Mouse (Mus musculus): Measurements from ENCODE around the gene Minos1. TPM values are rescaled to one million over a fixed set of nuclear protein-coding genes. Genes with fewer than 3 reads are reported as not detected.

Minos1 gene
- polyA plus RNA-seq, 1 experiment from 2014 or later, result 415 TPM

DNA sequence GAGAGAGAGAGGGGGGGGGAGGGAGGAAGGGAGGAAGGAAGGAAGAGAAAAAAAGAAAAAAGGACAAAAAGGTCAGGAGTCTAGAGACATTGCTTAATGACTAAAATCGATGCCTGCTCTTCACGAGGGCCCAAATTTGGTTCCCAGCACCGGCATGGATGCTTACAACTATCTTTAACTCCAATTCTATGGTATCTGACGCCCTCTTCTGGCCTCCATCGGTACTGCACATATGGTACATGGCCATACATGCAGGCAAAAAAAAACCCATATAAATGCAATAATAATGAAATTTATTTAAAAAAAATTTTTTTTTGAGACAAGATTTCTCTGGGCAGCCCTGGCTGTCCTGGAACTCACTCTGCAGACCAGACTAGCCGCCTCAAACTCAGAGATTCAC, 20.5 kb upstream of the Minos1 start:
- ATAC-seq (ENCODE audit: low read depth), result no peak
- Histone ChIP-seq H3K27me3 (ENCODE audit: control insufficient read depth, insufficient read depth, low read length) (no peaks in the 10 kb centered on the region), H3K36me3 (ENCODE audit: control insufficient read depth, insufficient read depth, low read length) (no peaks in the 10 kb centered on the region), H3K4me1 (ENCODE audit: control insufficient read depth, insufficient read depth, low read length) (no peaks in the 10 kb centered on the region), H3K9me3 (ENCODE audit: control insufficient read depth, low read length) (peaks cover 2% of the 10 kb centered on the region; the same call in 1 of the 2 replicates), H3K4me3 (ENCODE audit: low read depth, low read length) (no peak overlapping the region), H3K4me2 (ENCODE audit: low read depth, low read length) (no peak overlapping the region), H3K27ac (ENCODE audit: low read depth, low read length) (no peak overlapping the region), H3K9ac (replicated peaks; ENCODE audit: low read depth, low read length) (no peak overlapping the region)
- 64% methylated on average over 6 of the region's 6 CpGs for WGBS

DNA sequence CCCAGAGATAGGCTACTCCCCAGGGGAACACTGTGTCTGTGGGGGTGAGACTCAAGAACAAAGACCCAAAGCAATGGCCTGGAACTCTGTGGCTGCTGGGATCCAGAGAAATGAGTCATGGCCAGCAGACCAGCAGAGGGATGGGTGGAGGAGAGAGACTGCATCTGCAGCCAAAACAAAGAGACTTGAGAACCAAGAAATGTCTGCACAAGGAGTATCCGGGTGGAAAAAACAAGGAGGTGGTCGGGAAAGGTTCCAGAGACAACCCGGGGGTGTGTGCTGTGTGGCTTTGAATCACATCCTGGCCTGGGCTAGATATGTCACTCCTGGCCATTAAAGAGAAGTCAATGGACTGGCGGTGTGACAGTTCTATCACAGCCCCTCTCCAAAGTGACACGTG, 15.8 kb upstream of the Minos1 start:
- no peaks in the 10 kb centered on the region for H3K27me3 ChIP-seq (ENCODE audit: control insufficient read depth, insufficient read depth, low read length)
- H3K4me3 ChIP-seq (ENCODE audit: low read depth, low read length), result no peak overlapping the region
- H3K4me1 ChIP-seq (ENCODE audit: control insufficient read depth, insufficient read depth, low read length), result no peaks in the 10 kb centered on the region
- no peaks in the 10 kb centered on the region for H3K36me3 ChIP-seq (ENCODE audit: control insufficient read depth, insufficient read depth, low read length)
- ATAC-seq (ENCODE audit: low read depth), result no peak
- WGBS, result 88% methylated on average over 5 of the region's 5 CpGs
- no peak overlapping the region for H3K9ac ChIP-seq (replicated peaks; ENCODE audit: low read depth, low read length)
- no peak overlapping the region for H3K4me2 ChIP-seq (ENCODE audit: low read depth, low read length)
- H3K9me3 ChIP-seq (ENCODE audit: control insufficient read depth, low read length), result peaks cover 2% of the 10 kb centered on the region; the same call in 1 of the 2 replicates
- H3K27ac ChIP-seq (ENCODE audit: low read depth, low read length), result no peak overlapping the region

DNA sequence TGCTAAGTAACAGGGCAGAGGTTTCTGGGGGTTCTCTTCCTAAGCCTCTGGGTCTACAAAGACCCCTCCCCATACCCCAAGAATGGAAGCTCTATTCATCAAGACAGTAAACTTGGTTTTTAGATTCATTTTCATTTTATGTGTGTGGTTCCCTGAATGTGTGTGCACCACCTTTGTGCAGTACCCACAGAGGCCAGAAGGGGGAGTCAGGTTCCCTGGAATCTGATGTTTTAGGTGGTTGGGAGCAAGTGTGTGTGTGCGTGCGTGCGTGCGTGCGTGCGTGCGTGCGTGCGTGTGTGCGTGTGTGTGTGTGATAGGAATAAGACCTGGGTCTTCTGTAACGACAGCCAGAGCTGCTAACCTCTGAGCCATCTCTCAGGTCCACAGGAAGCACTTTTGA, 14.2 kb upstream of the Minos1 start:
- WGBS, result 92% methylated on average over 11 of the region's 11 CpGs
- no peak overlapping the region for H3K4me3 ChIP-seq (ENCODE audit: low read depth, low read length)
- H3K36me3 ChIP-seq (ENCODE audit: control insufficient read depth, insufficient read depth, low read length), result no peaks in the 10 kb centered on the region
- no peaks in the 10 kb centered on the region for H3K27me3 ChIP-seq (ENCODE audit: control insufficient read depth, insufficient read depth, low read length)
- H3K9ac ChIP-seq (replicated peaks; ENCODE audit: low read depth, low read length), result no peak overlapping the region
- H3K4me2 ChIP-seq (ENCODE audit: low read depth, low read length), result no peak overlapping the region
- no peaks in the 10 kb centered on the region for H3K4me1 ChIP-seq (ENCODE audit: control insufficient read depth, insufficient read depth, low read length)
- H3K27ac ChIP-seq (ENCODE audit: low read depth, low read length), result no peak overlapping the region
- no peak for ATAC-seq (ENCODE audit: low read depth)
- peaks cover 2% of the 10 kb centered on the region; the same call in 1 of the 2 replicates for H3K9me3 ChIP-seq (ENCODE audit: control insufficient read depth, low read length)

DNA sequence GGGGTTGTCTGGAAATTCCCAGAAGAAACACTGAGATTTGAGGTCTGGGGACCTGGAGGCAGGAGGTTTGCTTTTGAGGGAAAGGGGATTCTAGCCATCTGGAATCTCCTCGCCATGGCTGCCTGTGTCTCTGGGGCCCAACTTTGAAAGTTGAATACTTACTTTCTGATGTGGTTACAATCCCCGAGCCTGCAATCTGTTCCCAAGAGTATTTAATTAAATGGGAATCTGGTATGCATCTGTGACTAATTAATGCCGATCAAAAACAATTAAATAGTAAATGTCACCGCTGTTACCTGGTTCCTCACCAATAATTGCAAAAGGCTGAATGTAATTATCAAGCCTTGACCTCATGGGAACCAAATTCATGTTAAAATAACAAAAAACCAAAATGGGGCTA, 13.7 kb upstream of the Minos1 start:
- H3K27me3 ChIP-seq (ENCODE audit: control insufficient read depth, insufficient read depth, low read length), result no peaks in the 10 kb centered on the region
- H3K36me3 ChIP-seq (ENCODE audit: control insufficient read depth, insufficient read depth, low read length), result no peaks in the 10 kb centered on the region
- ATAC-seq (ENCODE audit: low read depth), result no peak
- H3K9me3 ChIP-seq (ENCODE audit: control insufficient read depth, low read length), result peaks cover 2% of the 10 kb centered on the region; the same call in 1 of the 2 replicates
- H3K4me1 ChIP-seq (ENCODE audit: control insufficient read depth, insufficient read depth, low read length), result no peaks in the 10 kb centered on the region
- H3K9ac ChIP-seq (replicated peaks; ENCODE audit: low read depth, low read length), result no peak overlapping the region
- WGBS, result 61% methylated on average over 4 of the region's 4 CpGs
- no peak overlapping the region for H3K27ac ChIP-seq (ENCODE audit: low read depth, low read length)
- H3K4me3 ChIP-seq (ENCODE audit: low read depth, low read length), result no peak overlapping the region
- no peak overlapping the region for H3K4me2 ChIP-seq (ENCODE audit: low read depth, low read length)

DNA sequence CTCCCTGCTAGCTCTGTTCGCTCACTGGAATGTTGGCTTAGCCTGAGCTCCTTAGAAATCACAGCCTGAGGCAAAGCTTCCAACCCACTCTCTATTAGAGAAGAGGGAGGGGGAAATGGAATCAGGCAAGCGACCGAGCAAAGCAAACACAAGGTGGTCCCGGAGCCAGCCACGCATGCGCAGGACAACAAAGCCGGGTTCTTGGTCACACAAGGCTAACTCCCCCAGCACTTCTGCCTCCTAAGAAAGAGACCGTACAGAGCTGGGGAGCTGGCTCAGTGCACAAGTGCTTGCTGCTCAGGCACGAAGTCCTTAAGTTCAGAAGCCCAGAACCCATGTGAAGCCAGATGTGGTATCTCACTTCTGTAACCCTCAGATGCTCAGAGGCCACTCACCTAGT, 12.1 kb upstream of the Minos1 start:
- Histone ChIP-seq H3K36me3 (ENCODE audit: control insufficient read depth, insufficient read depth, low read length) (no peaks in the 10 kb centered on the region), H3K9me3 (ENCODE audit: control insufficient read depth, low read length) (0 out of 2 replicates have a peak, but pooled peaks cover 2% of the 10 kb centered on the region), H3K27me3 (ENCODE audit: control insufficient read depth, insufficient read depth, low read length) (no peaks in the 10 kb centered on the region), H3K4me1 (ENCODE audit: control insufficient read depth, insufficient read depth, low read length) (no peaks in the 10 kb centered on the region), H3K4me2 (ENCODE audit: low read depth, low read length) (no peak overlapping the region; the same call in 1 of the 2 replicates), H3K27ac (ENCODE audit: low read depth, low read length) (no peak overlapping the region), H3K9ac (replicated peaks; ENCODE audit: low read depth, low read length) (no peak overlapping the region), H3K4me3 (ENCODE audit: low read depth, low read length) (no peak overlapping the region)
- no peak for ATAC-seq (ENCODE audit: low read depth)
- WGBS, result 66% methylated on average over 9 of the region's 9 CpGs

DNA sequence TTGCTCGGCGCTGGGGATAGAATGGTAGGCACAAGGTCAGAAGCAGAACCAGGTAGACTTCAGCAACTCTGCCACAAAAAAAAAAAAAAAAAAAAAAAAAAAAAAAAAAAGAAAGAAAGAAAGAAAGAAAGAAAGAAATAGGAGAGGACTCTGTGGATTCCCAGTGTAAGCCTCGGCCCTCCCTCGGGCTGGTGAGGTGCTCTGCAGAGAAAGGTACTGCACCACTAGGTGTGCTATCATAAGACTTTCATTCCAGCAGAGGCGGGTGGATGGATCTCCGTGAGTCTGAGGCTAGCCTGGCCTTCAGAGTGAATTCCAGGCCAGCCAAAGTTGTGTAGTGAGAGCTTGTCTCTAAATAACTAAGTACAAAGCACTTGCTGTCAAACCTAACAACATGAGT, 10.9 kb upstream of the Minos1 start:
- H3K27me3 ChIP-seq (ENCODE audit: control insufficient read depth, insufficient read depth, low read length), result no peaks in the 10 kb centered on the region
- H3K9me3 ChIP-seq (ENCODE audit: control insufficient read depth, low read length), result no peaks in the 10 kb centered on the region
- H3K27ac ChIP-seq (ENCODE audit: low read depth, low read length), result no peak overlapping the region
- WGBS, result 70% methylated on average over 6 of the region's 6 CpGs
- no peak overlapping the region for H3K4me2 ChIP-seq (ENCODE audit: low read depth, low read length)
- no peak overlapping the region for H3K4me3 ChIP-seq (ENCODE audit: low read depth, low read length)
- H3K4me1 ChIP-seq (ENCODE audit: control insufficient read depth, insufficient read depth, low read length), result no peaks in the 10 kb centered on the region
- no peak overlapping the region for H3K9ac ChIP-seq (replicated peaks; ENCODE audit: low read depth, low read length)
- no peaks in the 10 kb centered on the region for H3K36me3 ChIP-seq (ENCODE audit: control insufficient read depth, insufficient read depth, low read length)
- no peak for ATAC-seq (ENCODE audit: low read depth)

DNA sequence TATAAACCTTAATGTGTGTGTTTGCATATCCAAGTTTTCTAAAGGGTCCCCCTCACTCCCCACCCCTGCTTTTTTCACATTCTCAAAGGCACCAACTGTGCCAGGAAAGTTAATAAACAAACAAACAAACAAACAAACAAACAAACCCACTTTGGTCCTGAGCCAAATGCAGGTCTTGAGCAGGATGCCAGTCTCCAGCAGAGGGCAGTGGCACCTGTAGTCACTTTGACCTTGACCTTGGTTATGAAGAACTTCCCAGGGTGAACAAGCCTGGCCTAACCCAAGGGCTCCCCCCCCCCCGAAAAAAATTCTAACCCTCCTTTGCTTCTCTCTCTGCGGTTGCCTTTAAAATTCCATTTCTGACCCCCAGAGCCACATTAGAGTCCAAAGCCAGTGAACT, 9.4 kb upstream of the Minos1 start:
- Histone ChIP-seq H3K4me2 (ENCODE audit: low read depth, low read length) (no peak overlapping the region), H3K9ac (replicated peaks; ENCODE audit: low read depth, low read length) (no peak overlapping the region), H3K9me3 (ENCODE audit: control insufficient read depth, low read length) (no peaks in the 10 kb centered on the region), H3K36me3 (ENCODE audit: control insufficient read depth, insufficient read depth, low read length) (no peaks in the 10 kb centered on the region), H3K4me3 (ENCODE audit: low read depth, low read length) (no peak overlapping the region), H3K27ac (ENCODE audit: low read depth, low read length) (no peak overlapping the region), H3K27me3 (ENCODE audit: control insufficient read depth, insufficient read depth, low read length) (no peaks in the 10 kb centered on the region), H3K4me1 (ENCODE audit: control insufficient read depth, insufficient read depth, low read length) (no peaks in the 10 kb centered on the region)
- WGBS, result 81% methylated on average over 2 of the region's 2 CpGs
- ATAC-seq (ENCODE audit: low read depth), result no peak

DNA sequence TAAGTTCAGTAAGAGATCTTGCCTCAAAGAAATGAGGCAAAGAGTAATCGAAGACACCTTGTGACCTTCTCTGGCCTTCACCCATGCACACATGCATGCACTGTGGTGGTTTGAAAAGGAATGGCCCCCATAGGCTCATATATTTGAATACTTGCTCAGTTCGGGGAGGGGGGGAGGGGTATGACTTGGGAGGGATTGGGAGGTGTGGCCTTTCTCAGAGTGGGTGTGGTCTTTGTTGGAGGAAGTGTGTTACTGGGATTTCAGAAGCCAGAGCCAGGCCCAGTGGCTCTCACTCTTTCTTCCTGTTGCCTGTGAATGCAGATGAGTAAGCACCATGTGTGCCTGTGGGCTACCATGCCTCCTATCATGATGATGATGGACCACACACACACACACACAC, 5.1 kb upstream of the Minos1 start:
- H3K36me3 ChIP-seq (ENCODE audit: control insufficient read depth, insufficient read depth, low read length), result no peaks in the 10 kb centered on the region
- ATAC-seq (ENCODE audit: low read depth), result no peak
- H3K4me1 ChIP-seq (ENCODE audit: control insufficient read depth, insufficient read depth, low read length), result peaks cover 6% of the 10 kb centered on the region
- H3K27ac ChIP-seq (ENCODE audit: low read depth, low read length), result no peak overlapping the region
- H3K27me3 ChIP-seq (ENCODE audit: control insufficient read depth, insufficient read depth, low read length), result no peaks in the 10 kb centered on the region
- WGBS, result 91% methylated on average over 2 of the region's 2 CpGs
- H3K4me3 ChIP-seq (ENCODE audit: low read depth, low read length), result no peak overlapping the region
- H3K9me3 ChIP-seq (ENCODE audit: control insufficient read depth, low read length), result no peaks in the 10 kb centered on the region
- H3K9ac ChIP-seq (replicated peaks; ENCODE audit: low read depth, low read length), result no peak overlapping the region
- H3K4me2 ChIP-seq (ENCODE audit: low read depth, low read length), result no peak overlapping the region

DNA sequence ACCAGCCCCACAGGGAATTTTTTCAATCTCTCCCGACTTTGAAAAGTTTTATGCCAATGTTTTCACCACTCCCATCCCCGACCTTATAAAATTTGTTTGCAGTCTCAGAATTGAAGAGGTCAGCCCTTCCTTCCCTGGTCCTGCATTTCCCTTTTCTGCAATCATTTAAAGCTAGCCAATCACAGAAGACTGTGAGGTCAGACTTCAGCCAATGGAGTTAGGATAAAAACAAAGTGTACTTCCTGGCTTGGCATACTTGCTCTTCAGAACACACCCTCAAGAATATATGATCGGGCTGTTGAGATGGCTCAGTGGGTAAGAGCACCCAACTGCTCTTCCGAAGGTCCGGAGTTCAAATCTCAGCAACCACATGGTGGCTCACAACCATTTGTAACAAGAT, 2.2 kb upstream of the Minos1 start:
- WGBS, result 83% methylated on average over 5 of the region's 5 CpGs
- H3K9me3 ChIP-seq (ENCODE audit: control insufficient read depth, low read length), result no peaks in the 10 kb centered on the region
- no peaks in the 10 kb centered on the region for H3K27me3 ChIP-seq (ENCODE audit: control insufficient read depth, insufficient read depth, low read length)
- H3K4me1 ChIP-seq (ENCODE audit: control insufficient read depth, insufficient read depth, low read length), result peaks cover 19% of the 10 kb centered on the region
- no peaks in the 10 kb centered on the region for H3K36me3 ChIP-seq (ENCODE audit: control insufficient read depth, insufficient read depth, low read length)
- H3K9ac ChIP-seq (replicated peaks; ENCODE audit: low read depth, low read length), result no peak overlapping the region
- no peak for ATAC-seq (ENCODE audit: low read depth)
- H3K27ac ChIP-seq (ENCODE audit: low read depth, low read length), result no peak overlapping the region
- no peak overlapping the region for H3K4me2 ChIP-seq (ENCODE audit: low read depth, low read length)
- H3K4me3 ChIP-seq (ENCODE audit: low read depth, low read length), result no peak overlapping the region

Data from neural tube, embryonic 14.5 days (tissue).